ENCODE assay signal across 11 mouse cellular contexts in the genomic region with DNA sequence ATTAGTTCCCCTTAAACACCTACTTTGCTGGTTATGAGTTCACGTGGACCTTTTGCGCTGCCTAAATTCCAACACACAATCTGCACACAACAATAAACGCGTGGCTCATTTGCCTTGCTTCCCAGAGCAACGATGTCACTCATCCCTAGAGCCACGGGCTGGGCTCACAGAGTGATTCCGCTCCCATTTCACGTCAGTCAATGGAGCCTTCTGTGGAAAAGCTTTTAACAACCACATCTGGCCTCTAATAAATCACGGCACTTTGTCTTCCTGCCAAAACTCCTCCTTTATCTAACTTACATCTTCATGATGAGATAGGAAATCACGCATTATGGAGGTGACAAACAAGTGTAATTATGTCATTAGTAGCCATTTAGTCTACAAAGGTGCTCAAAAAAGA.
"Had no signal": no experiment of that assay in that cellular context is flagged by ENCODE, and none has a peak within 500 bp of the region (broad histone marks: within the 10 kb centered on the region; RNA-seq: fewer than 3 reads in every experiment).

No protein-coding gene starts in this region.

- H3K4me3 ChIP-seq: limb, embryonic 12.5 days; midbrain, embryonic 15.5 days; stomach, embryonic 15.5 days had no signal

- H3K4me2 ChIP-seq: limb, embryonic 12.5 days; midbrain, embryonic 15.5 days; stomach, embryonic 15.5 days had no signal

- H3K4me1 ChIP-seq: midbrain, embryonic 15.5 days; stomach, embryonic 15.5 days had no signal

- H3K9ac ChIP-seq: limb, embryonic 12.5 days; liver, embryonic 14.5 days; midbrain, embryonic 15.5 days; stomach, embryonic 15.5 days had no signal

- ATAC-seq: midbrain, embryonic 15.5 days had no signal

- H3K27ac ChIP-seq: limb, embryonic 12.5 days; liver, embryonic 14.5 days; midbrain, embryonic 15.5 days; stomach, embryonic 15.5 days had no signal

- H3K27me3 ChIP-seq: midbrain, embryonic 15.5 days; stomach, embryonic 15.5 days had no signal

- DNase-seq: kidney, adult 8-10 months; kidney, postnatal 25 days; layer of hippocampus, adult 9-11 months; layer of hippocampus, postnatal 36 days; lung, adult 18-20 months; right cerebral cortex, postnatal 14 days; thymus, postnatal 36 days had no signal

- H3K9me3 ChIP-seq: limb, embryonic 12.5 days; midbrain, embryonic 15.5 days; stomach, embryonic 15.5 days had no signal

- H3K36me3 ChIP-seq: limb, embryonic 12.5 days; midbrain, embryonic 15.5 days; stomach, embryonic 15.5 days had no signal
